Mouse (Mus musculus) brain, embryonic 14.5 days (tissue): ENCODE data around the gene Kirrel3.

Experiments
- CTCF ChIP-seq: fragments of 200-500 bp; IDR thresholded peaks from 2 replicates; pipeline ENCODE4 v1.5.1; 2012; ENCODE audit warnings: inconsistent platforms, mild to moderate bottlenecking, moderate library complexity, borderline replicate concordance; ENCODE audit not compliant: insufficient read depth, insufficient read length; ENCODE audit errors: extremely low read depth
- POLR2A ChIP-seq: fragments of 200-500 bp; IDR thresholded peaks from 2 replicates; pipeline ENCODE4 v1.6.1; 2012; ENCODE audit warnings: mild to moderate bottlenecking, inconsistent platforms, borderline replicate concordance; ENCODE audit not compliant: poor library complexity, insufficient read depth, insufficient read length, severe bottlenecking; ENCODE audit errors: extremely low read depth

- no peak for TF ChIP-seq CTCF
- no peak for TF ChIP-seq POLR2A
Measured at GRCm38 (mm10) chr9:34945301-34945700, 459.6 kb downstream of the Kirrel3 start.
